34 mouse cellular contexts compared by ENCODE assay signal in the genomic region with DNA sequence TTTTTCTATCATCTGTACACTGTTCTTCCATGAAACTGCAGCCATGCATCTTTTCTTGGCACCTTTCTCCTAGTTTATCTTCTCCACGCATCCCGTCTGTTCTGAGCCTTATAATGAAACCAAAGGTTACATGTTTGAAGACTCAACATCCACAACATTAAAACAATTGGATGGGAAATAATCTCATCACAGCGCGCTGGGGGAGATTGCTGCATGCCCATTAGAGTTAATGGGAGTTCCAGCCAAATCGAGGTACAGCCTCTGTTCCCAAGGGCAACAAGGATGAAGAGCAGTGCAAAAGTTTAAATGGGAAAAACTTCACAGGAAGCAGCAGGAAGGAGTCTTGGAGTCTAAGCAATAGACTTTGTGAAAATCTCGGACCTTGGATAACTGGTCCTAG.
"Had no signal": no experiment of that assay in that cellular context is flagged by ENCODE, and none has a peak within 500 bp of the region (broad histone marks: within the 10 kb centered on the region; RNA-seq: fewer than 3 reads in every experiment).

No protein-coding gene starts in this region.

- H3K9me3 ChIP-seq: heart, embryonic 12.5 days; heart, embryonic 13.5 days; heart, embryonic 15.5 days; hindbrain, embryonic 10.5 days; hindbrain, embryonic 12.5 days; hindbrain, embryonic 13.5 days; hindbrain, embryonic 15.5 days; intestine, embryonic 15.5 days; kidney, embryonic 15.5 days had no signal

- H3K9ac ChIP-seq: heart, embryonic 12.5 days; heart, embryonic 13.5 days; heart, embryonic 15.5 days; hindbrain, embryonic 12.5 days; hindbrain, embryonic 13.5 days; hindbrain, embryonic 14.5 days; hindbrain, embryonic 15.5 days; intestine, embryonic 15.5 days; kidney, embryonic 15.5 days had no signal

- H3K27ac ChIP-seq: heart, embryonic 13.5 days; heart, embryonic 15.5 days; hindbrain, embryonic 10.5 days; hindbrain, embryonic 12.5 days; hindbrain, embryonic 13.5 days; hindbrain, embryonic 14.5 days; hindbrain, embryonic 15.5 days; hindbrain, postnatal 0 days; intestine, embryonic 15.5 days; kidney, embryonic 15.5 days; kidney, postnatal 0 days; layer of hippocampus, adult 2 months had no signal

- H3K27me3 ChIP-seq: heart, embryonic 13.5 days; intestine, embryonic 15.5 days; kidney, embryonic 15.5 days had no signal

- ATAC-seq: hindbrain, embryonic 16.5 days; hindbrain, postnatal 0 days; inflammation-experienced regulatory T-cells, adult 6 months; intestine, embryonic 15.5 days; intestine, embryonic 16.5 days; intestine, postnatal 0 days had no signal

- H3K4me2 ChIP-seq: heart, embryonic 11.5 days; heart, embryonic 12.5 days; heart, embryonic 13.5 days; heart, embryonic 15.5 days; hindbrain, embryonic 12.5 days; hindbrain, embryonic 13.5 days; hindbrain, embryonic 14.5 days; hindbrain, embryonic 15.5 days; intestine, embryonic 15.5 days; kidney, embryonic 15.5 days had no signal

- DNase-seq: heart, postnatal 10 days; heart, postnatal 14 days; heart, postnatal 36 days; heart, postnatal 4 days; kidney, adult 11 months; kidney, adult 18-20 months; kidney, adult 2 months; kidney, adult 8-10 months; kidney, adult 9 months; kidney, postnatal 10 days; kidney, postnatal 14 days; kidney, postnatal 25 days; kidney, postnatal 36 days; kidney, postnatal 4 days; layer of hippocampus, adult 9-11 months; layer of hippocampus, postnatal 36 days had no signal

- H3K36me3 ChIP-seq: heart, embryonic 12.5 days; heart, embryonic 13.5 days; heart, embryonic 15.5 days; hindbrain, embryonic 10.5 days; hindbrain, embryonic 12.5 days; hindbrain, embryonic 13.5 days; hindbrain, embryonic 15.5 days; intestine, embryonic 15.5 days; kidney, embryonic 15.5 days had no signal

- H3K4me1 ChIP-seq: heart, embryonic 12.5 days; heart, embryonic 13.5 days; heart, embryonic 15.5 days had no signal

- H3K4me3 ChIP-seq: heart, embryonic 12.5 days; heart, embryonic 13.5 days; heart, embryonic 15.5 days; hindbrain, embryonic 10.5 days; hindbrain, embryonic 12.5 days; hindbrain, embryonic 13.5 days; hindbrain, embryonic 15.5 days; intestine, embryonic 15.5 days; kidney, embryonic 15.5 days; layer of hippocampus, adult 2 months had no signal
